Mouse (Mus musculus) intestine, embryonic 15.5 days (tissue): ENCODE results near the gene Rpain. TPM values are rescaled to one million over a fixed set of nuclear protein-coding genes. Genes with fewer than 3 reads are reported as not detected.

Experiments used
- ATAC-seq: fragments of 200-750 bp; cut with Nextera tagmentation; 2 replicates; pipeline ENCODE4 v1.8.0; 2017; ENCODE audit warnings: moderate TSS enrichment, moderate library complexity
- H3K27ac ChIP-seq: fragments of 300-500 bp; sonication (generic); 2 replicates; pipeline ENCODE4 v1.5.1; 2015; ENCODE audit warnings: mild to moderate bottlenecking, inconsistent platforms
- H3K27me3 ChIP-seq: fragments of 300-500 bp; sonication (generic); replicated peaks from 2 replicates; pipeline ENCODE4 v1.6.1; 2015; ENCODE audit warnings: inconsistent platforms
- H3K36me3 ChIP-seq: fragments of 300-500 bp; sonication (generic); 2 replicates; pipeline ENCODE4 v1.6.1; 2015; ENCODE audit warnings: inconsistent platforms
- H3K4me1 ChIP-seq: fragments of 300-500 bp; sonication (generic); replicated peaks from 2 replicates; pipeline ENCODE4 v1.6.1; 2015; ENCODE audit warnings: inconsistent platforms
- H3K4me2 ChIP-seq: fragments of 300-500 bp; sonication (generic); replicated peaks from 2 replicates; pipeline ENCODE4 v1.6.1; 2015; ENCODE audit warnings: mild to moderate bottlenecking, inconsistent platforms
- H3K4me3 ChIP-seq: fragments of 300-500 bp; sonication (generic); replicated peaks from 2 replicates; pipeline ENCODE4 v1.5.1; 2015; ENCODE audit warnings: inconsistent platforms
- H3K9ac ChIP-seq: fragments of 300-500 bp; sonication (generic); 2 replicates; pipeline ENCODE4 v1.6.1; 2015; ENCODE audit warnings: inconsistent platforms
- H3K9me3 ChIP-seq: fragments of 300-500 bp; sonication (generic); 2 replicates; pipeline ENCODE4 v1.6.1; 2016; ENCODE audit warnings: inconsistent platforms
- WGBS: fragments of 180-500 bp; shearing (Covaris S2); methylation state at CpG from one replicate; pipeline ENCODE4 v1.1.7; 2015; 5-methylcytosine and 5-hydroxymethylcytosine counted together
- polyA plus RNA-seq: library from polyadenylated mRNA; unstranded; fragments of >200 nt; fragmentation: Nextera tagmentation; extraction: Ambion mirVana; gene quantifications from 2 replicates; pipeline ENCODE4 v1.2.1, GENCODE M21; 2015

The Rpain gene
- polyA plus RNA-seq, 1 experiment from 2014 or later, result 63.3 TPM

DNA sequence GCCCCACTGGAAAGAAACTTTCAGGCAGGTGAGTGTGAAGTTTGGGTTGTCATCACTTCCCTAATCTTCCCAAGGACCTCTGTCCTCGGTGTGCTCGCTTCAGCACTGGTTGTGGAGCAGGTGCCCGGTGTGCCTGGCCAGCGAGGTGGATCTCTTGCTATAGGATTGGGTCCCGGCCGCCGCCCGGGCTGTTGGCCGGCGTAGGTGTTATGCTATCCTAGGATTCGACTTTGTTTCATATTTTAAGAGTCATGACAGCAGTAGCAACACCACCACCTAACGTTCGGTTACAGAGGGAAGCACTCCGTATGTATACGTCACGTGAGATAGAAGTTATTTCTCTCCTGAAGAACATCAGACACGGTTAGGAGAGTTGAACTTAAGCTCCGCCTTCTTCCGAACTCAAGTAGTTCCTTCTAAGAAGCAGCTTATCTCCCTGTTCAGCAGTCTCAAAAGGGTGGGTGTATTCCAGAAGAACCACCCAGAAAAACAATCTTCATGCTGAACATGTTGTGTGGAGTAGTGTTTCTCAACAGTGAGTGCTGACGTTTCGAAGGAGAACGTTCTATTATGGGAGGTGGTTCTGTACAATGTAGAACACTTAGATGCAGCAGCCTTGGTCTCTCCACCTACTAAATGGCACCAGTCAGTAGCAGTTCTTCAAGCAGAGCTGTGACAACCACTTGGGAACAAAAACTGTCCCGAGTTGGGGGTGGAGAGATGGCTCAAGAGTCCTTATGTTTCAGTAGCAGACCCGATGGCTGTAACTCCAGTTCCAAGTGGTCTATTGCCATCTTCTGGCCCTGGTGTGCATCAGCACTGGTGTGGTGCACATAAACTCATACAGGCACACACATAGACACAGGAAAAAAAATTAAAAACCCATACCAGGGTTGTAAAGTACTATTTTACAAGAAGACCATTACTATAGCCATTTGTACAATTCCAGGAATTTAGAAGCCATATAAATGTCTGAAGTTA, 837 bp downstream of the Rpain start:
- H3K36me3 ChIP-seq, result peaks cover 10% of the 10 kb centered on the region; the same call in 1 of the 2 replicates
- 15% methylated on average over 24 of the region's 24 CpGs for WGBS
- H3K4me2 ChIP-seq, result peak overlapping the region; percentile 76
- ATAC-seq, result peak; percentile 48
- H3K27me3 ChIP-seq, result no peaks in the 10 kb centered on the region
- H3K9me3 ChIP-seq, result no peaks in the 10 kb centered on the region
- peak overlapping the region; percentile 79 for H3K27ac ChIP-seq
- peak overlapping the region; percentile 90 for H3K4me3 ChIP-seq
- peak overlapping the region; percentile 53 for H3K9ac ChIP-seq
- H3K4me1 ChIP-seq, result peaks cover 12% of the 10 kb centered on the region

DNA sequence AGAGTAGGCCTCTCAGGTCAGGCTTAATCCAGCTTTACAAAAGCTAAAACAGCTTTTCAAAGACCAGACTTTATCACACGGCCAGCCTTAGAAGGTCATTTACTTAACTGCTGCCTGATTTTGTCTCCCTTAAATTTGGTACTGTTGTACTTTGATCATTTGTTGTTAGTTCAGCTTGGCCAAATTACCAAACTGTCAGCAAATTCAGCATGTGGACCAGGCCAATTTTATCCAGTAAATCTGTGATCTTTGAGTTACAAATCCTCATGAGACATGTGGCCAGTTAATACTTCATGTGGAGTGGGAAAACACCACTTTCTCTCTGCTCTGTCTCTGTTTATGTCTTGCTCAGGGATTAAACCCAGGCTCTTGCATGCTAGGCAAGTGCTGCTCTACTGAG, 2.6 kb downstream of the Rpain start:
- no peaks in the 10 kb centered on the region for H3K27me3 ChIP-seq
- no peaks in the 10 kb centered on the region for H3K9me3 ChIP-seq
- ATAC-seq, result no peak
- no peak overlapping the region for H3K9ac ChIP-seq
- H3K4me2 ChIP-seq, result no peak overlapping the region
- peaks cover 12% of the 10 kb centered on the region for H3K4me1 ChIP-seq
- 67% methylated on average over 1 of the region's 1 CpGs for WGBS
- no peak overlapping the region for H3K27ac ChIP-seq
- 0 out of 2 replicates have a peak, but pooled peaks cover 20% of the 10 kb centered on the region for H3K36me3 ChIP-seq
- no peak overlapping the region for H3K4me3 ChIP-seq

GRCm38 (mm10) chr11:70973947-70974346, 3.9 kb downstream of the Rpain start:
- no peak overlapping the region for H3K4me3 ChIP-seq
- H3K27me3 ChIP-seq, result no peaks in the 10 kb centered on the region
- no peaks in the 10 kb centered on the region for H3K9me3 ChIP-seq
- no peak for ATAC-seq
- no peak overlapping the region for H3K9ac ChIP-seq
- no peak overlapping the region for H3K27ac ChIP-seq
- 71% methylated on average over 4 of the region's 4 CpGs for WGBS
- no peak overlapping the region for H3K4me2 ChIP-seq
- peaks cover 32% of the 10 kb centered on the region for H3K36me3 ChIP-seq
- H3K4me1 ChIP-seq, result peaks cover 5% of the 10 kb centered on the region

DNA sequence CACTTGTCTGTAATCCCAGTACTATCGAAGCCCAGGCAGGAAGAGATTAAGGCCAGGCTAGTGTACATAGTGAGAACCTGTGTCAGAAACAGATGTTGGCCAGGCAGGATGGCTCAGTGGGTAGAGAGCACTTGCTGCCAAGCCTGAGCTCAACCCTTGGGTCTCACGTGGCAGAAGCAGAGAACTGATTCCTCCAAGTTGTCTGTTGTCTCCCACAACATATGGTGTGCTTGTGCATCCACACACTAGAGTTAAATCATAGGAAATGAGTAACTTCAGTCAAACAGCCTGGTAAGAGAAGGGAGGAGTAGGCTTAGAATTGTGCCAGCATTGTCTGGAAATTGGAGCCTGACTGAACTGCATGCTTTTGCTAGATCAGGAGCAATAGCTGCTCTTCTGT, 5.2 kb downstream of the Rpain start:
- Histone ChIP-seq H3K4me2 (no peak overlapping the region), H3K9ac (no peak overlapping the region), H3K27me3 (no peaks in the 10 kb centered on the region), H3K4me3 (no peak overlapping the region), H3K27ac (no peak overlapping the region), H3K4me1 (peaks cover 5% of the 10 kb centered on the region), H3K36me3 (peaks cover 43% of the 10 kb centered on the region), H3K9me3 (no peaks in the 10 kb centered on the region)
- 77% methylated on average over 2 of the region's 2 CpGs for WGBS
- ATAC-seq, result no peak

- Histone ChIP-seq H3K4me1 (peaks cover 14% of the 10 kb centered on the region), H3K27ac (no peak overlapping the region), H3K36me3 (peaks cover 52% of the 10 kb centered on the region), H3K4me2 (no peak overlapping the region), H3K4me3 (no peak overlapping the region), H3K9ac (no peak overlapping the region), H3K27me3 (no peaks in the 10 kb centered on the region), H3K9me3 (no peaks in the 10 kb centered on the region)
- ATAC-seq, result no peak
- WGBS, result 86% methylated on average over 6 of the region's 6 CpGs
These were observed 7.3 kb downstream of the Rpain start for GRCm38 (mm10) chr11:70977293-70977692.

GRCm38 (mm10) chr11:70980232-70980631, 10.2 kb downstream of the Rpain start:
- H3K9me3 ChIP-seq, result no peaks in the 10 kb centered on the region
- H3K27ac ChIP-seq, result no peak overlapping the region
- no peaks in the 10 kb centered on the region for H3K27me3 ChIP-seq
- H3K36me3 ChIP-seq, result peaks cover 49% of the 10 kb centered on the region
- H3K4me2 ChIP-seq, result no peak overlapping the region
- ATAC-seq, result no peak
- H3K4me3 ChIP-seq, result no peak overlapping the region
- H3K4me1 ChIP-seq, result peaks cover 14% of the 10 kb centered on the region
- no peak overlapping the region for H3K9ac ChIP-seq
- WGBS, result 83% methylated on average over 6 of the region's 6 CpGs

DNA sequence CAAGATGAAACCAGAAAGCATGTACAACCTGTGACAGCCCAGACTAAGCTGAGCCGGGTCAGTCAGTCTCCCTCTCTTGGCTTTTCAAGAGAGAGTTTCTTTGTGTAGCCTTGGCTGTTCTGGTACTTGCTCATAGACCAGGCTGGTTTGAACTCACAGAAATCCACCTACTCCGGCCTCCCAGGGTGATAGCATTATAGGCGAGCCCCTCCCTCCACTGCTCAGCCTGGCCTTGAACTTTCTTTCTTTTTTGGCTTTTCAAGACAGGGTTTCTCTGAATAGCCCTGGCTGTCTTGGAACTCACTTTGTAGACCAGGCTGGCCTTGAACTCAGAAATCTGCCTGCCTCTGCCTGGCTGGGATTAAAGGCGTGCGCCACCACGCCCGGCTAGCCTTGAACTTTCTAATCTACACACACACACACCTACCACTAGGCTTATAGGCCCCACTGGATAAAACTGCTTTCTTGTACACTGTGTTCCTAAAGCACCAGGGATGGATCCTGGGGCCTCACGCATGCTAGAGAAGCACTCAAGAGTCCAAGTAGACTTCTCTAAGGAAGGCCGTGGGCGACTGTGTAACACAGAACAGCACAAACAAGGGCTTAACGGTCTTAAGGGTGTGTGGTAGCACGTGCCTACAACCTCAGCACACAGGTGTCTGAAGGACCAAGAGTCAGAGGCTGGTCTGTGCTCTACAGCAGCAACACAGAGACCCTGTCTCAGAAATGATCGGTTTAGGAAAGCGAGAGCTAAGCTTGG, 10.9 kb downstream of the Rpain start:
- WGBS, result 91% methylated on average over 14 of the region's 14 CpGs
- no peaks in the 10 kb centered on the region for H3K9me3 ChIP-seq
- peak overlapping the region; percentile 11; the same call in 1 of the 2 replicates for H3K4me3 ChIP-seq
- no peak for ATAC-seq
- H3K4me2 ChIP-seq, result 0 out of 2 replicates have a peak overlapping the region, but pooled peaks have one; percentile 56
- 0 out of 2 replicates have a peak overlapping the region, but pooled peaks have one; percentile 13 for H3K9ac ChIP-seq
- H3K27ac ChIP-seq, result no peak overlapping the region
- H3K4me1 ChIP-seq, result peaks cover 14% of the 10 kb centered on the region
- no peaks in the 10 kb centered on the region for H3K27me3 ChIP-seq
- peaks cover 52% of the 10 kb centered on the region for H3K36me3 ChIP-seq

DNA sequence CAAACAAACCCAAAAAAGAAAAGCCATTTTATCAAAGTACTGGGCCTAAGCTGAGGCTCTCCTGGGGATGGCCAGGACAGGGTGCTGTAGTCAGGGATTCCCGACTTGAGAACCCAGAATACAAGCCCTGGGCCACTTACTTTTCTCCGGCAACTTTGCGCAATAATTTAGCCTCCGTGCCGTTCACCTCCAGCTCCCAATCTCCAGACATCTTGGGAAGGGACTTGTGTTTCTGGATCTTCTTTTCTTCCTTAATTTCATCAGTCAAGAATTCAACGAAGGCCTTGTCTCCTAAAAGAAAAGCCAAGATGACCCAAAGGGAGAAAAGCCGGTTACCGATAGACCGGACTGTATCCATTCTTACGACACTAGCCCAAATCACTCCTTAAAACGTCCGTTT, 12.0 kb downstream of the Rpain start:
- peak overlapping the region; percentile 100 for H3K4me3 ChIP-seq
- H3K9me3 ChIP-seq, result no peaks in the 10 kb centered on the region
- peak overlapping the region; percentile 56 for H3K4me2 ChIP-seq
- no peak for ATAC-seq
- H3K27ac ChIP-seq, result no peak overlapping the region
- no peaks in the 10 kb centered on the region for H3K27me3 ChIP-seq
- peak overlapping the region; percentile 99 for H3K9ac ChIP-seq
- 9% methylated on average over 12 of the region's 12 CpGs for WGBS
- H3K36me3 ChIP-seq, result peaks cover 52% of the 10 kb centered on the region
- peaks cover 14% of the 10 kb centered on the region for H3K4me1 ChIP-seq

DNA sequence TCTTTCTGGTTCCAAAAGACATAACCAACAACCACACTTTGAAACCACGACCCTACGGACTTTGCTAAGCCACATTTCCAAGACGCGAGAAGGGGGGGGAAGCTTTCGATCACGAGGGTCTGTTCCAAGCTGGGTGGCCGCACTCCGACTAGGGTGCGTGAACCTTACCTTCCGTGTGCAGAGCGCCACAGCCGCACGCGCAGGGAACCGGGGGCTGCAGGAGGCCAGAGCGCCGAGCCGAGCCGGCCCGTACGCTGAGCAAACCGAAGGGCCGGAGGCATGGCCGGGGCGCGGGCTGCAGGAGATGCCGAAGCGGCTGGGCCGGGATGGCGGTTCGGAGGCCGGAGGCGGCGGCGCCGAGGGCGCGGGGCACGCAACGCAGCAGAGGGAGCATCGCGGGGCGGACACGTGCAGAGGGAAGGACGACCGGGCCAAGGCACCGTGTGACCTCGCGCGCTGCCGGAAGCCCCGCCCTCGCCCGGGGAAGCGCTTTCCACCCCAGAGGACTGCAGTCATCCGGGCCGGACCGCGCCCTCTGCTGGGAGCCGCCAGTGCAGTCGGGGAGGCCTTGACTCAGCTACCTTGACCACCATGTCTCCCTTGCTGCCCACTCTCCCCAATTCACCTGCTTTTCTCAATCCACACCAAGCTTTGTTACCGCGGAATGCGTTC, 12.7 kb downstream of the Rpain start, which contains the start of gene C1qbp:
Gene C1qbp (minus strand): TSS at position 470 of the 672 bp plus-strand sequence.
- Histone ChIP-seq H3K27me3 (no peaks in the 10 kb centered on the region), H3K36me3 (peaks cover 50% of the 10 kb centered on the region), H3K9me3 (no peaks in the 10 kb centered on the region), H3K4me2 (peak within 1 kb of the TSS; percentile 56), H3K4me1 (peaks cover 14% of the 10 kb centered on the region), H3K9ac (peak within 1 kb of the TSS; percentile 99), H3K27ac (peak within 1 kb of the TSS; percentile 71), H3K4me3 (peak within 1 kb of the TSS; percentile 100)
- WGBS, result under 1% methylated on average over 64 of the region's 64 CpGs
- peak; percentile 96 for ATAC-seq

- no peaks in the 10 kb centered on the region for H3K27me3 ChIP-seq
- H3K9me3 ChIP-seq, result no peaks in the 10 kb centered on the region
- peaks cover 11% of the 10 kb centered on the region; the same call in 1 of the 2 replicates for H3K36me3 ChIP-seq
- WGBS, result 88% methylated on average over 4 of the region's 4 CpGs
- no peak overlapping the region for H3K4me2 ChIP-seq
- H3K4me1 ChIP-seq, result peaks cover 14% of the 10 kb centered on the region
- H3K27ac ChIP-seq, result no peak overlapping the region
- ATAC-seq, result no peak
- H3K4me3 ChIP-seq, result no peak overlapping the region
- no peak overlapping the region for H3K9ac ChIP-seq
These were observed 31.2 kb downstream of the Rpain start for GRCm38 (mm10) chr11:71001167-71001566.

DNA sequence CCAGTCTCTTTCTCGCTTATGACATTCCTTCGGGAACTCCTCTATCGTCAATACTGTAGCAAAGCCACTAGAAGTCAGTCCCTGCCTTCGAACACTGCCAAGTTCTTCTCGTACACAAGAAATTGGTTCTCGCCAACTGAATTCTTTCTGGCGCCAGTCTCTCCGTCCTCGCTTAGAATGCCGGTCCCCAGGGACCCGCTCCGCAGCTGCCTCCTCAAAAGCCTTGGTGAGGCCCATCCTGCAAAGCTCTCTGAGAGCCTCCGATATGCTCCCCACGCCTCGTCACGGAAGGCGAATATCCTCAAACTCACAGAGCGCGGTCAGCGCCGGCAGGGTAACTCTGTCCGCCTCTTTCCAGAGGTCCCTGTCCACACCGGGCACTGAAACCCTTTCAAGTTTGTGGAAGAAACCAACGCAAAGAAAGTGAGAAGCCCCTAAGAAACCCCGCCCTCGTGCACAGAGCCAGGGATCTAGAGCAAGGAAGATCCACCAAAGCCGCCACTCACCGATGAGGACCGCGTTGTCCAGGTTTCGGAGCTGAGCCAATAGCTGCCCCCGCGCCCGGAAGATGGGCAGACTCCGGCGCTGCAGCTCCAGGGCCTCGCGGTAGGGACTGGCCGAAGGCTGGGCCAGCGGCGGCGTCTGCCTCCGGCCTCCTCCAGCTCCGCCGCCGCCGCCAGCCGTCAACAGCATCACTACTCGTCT, 33.8 kb downstream of the Rpain start:
- peak overlapping the region; percentile 79 for H3K27ac ChIP-seq
- ATAC-seq, result peak; percentile 92
- under 1% methylated on average over 49 of the region's 49 CpGs for WGBS
- peak overlapping the region; percentile 77 for H3K4me2 ChIP-seq
- peak overlapping the region; percentile 98 for H3K4me3 ChIP-seq
- no peaks in the 10 kb centered on the region for H3K27me3 ChIP-seq
- H3K36me3 ChIP-seq, result peaks cover 8% of the 10 kb centered on the region; the same call in 1 of the 2 replicates
- H3K4me1 ChIP-seq, result peaks cover 14% of the 10 kb centered on the region
- peak overlapping the region; percentile 77 for H3K9ac ChIP-seq
- no peaks in the 10 kb centered on the region for H3K9me3 ChIP-seq
